Mouse (Mus musculus): ENCODE measurements around the gene Usp37.

Usp37 gene

DNA sequence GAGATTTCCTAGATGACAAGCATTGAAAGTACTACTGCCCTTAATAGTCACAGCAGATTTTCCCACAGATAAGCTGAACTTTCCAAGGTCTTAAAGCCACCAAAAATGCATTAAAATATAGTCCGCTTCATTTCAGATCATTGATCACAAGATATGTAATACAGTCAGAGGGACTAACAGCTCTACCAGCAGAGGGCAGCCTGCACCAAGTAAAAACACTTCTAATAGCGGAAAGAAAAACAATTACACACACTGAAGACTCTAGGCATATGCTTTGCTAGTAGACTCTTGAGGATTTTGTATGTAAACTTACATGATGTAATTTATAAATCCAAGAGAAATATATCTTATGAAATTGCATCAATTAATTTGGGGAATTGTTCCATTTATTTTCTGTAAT is 83.8 kb downstream of the Usp37 start:
- peak; percentile 73 for DNase-seq (ENCODE audit: low spot score)

DNA sequence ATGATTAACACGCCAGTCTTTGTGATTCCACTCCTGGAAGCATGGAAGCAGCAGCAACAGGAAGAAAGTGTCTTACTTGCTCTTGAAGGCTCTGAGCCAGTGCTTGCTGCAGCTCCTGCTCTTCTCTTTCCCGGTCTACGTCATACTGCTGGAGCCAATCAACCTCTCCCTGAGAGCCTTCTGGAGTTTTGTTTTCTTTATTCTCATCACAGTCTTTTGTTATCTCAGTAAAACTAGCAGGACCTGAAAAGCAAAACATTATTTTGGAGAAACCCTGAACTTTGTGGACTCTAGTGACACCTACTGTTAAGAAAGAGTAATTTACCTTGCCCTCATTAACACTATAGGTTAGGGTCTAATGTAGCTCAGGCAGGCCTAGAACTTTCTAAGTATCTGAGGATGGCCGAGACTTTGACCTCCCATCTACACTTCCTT is 91.5 kb downstream of the Usp37 start:
- DNase-seq (ENCODE audit: low spot score), result no peak

DNA sequence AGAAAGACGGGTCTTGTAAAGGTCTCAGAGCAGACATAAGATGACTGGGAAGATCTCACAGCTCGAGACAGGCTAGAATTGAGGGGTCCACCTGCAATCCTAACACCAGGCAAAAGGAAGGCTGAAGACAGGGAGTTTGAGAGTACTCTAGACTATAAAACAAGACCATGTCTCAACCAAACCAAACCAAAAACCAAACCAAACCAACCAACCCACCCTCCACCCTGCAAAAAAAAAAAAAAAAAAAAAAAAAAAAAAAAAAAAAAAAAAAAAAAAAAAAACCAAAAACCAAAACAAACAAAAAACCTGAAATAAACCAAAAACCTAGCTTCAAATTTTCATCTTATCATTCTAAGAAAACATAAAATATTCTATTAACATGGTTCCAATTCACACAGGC is 99.5 kb downstream of the Usp37 start:
- no peak for DNase-seq (ENCODE audit: low spot score)

DNA sequence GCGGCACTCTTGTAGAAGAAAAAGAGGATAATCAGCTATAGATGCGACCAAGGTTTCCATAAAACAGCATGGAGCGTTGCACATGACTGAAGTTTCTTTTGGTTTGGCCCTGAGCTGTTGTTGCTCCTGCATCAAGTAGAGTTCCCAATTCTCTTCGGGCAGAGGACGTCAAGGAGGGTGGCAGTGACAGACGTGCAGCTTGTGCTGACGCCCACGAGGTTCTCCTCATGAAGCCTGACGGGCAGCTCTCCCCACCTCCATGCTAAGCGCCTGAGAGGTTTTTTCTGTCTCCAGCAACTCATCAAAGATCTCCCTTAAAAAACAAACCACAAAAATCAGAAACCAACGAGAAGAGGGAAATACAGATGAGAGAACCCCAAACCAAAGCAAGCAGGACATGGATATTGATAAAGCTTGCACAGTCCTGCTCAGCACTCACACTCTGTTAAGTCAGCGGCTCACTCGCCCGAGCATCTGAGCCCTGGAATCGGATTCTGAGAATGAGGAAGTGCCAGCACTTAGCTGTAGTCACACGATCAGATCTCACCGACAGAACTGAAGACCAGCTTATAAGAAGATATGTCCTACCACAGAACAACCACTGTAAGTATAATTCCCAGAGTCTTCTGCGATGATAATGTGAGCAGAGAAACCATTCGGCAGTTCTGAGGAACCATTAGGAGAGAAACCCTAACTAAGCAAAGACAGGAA is 104.8 kb downstream of the Usp37 start:
- no peak for DNase-seq (ENCODE audit: low spot score)

DNA sequence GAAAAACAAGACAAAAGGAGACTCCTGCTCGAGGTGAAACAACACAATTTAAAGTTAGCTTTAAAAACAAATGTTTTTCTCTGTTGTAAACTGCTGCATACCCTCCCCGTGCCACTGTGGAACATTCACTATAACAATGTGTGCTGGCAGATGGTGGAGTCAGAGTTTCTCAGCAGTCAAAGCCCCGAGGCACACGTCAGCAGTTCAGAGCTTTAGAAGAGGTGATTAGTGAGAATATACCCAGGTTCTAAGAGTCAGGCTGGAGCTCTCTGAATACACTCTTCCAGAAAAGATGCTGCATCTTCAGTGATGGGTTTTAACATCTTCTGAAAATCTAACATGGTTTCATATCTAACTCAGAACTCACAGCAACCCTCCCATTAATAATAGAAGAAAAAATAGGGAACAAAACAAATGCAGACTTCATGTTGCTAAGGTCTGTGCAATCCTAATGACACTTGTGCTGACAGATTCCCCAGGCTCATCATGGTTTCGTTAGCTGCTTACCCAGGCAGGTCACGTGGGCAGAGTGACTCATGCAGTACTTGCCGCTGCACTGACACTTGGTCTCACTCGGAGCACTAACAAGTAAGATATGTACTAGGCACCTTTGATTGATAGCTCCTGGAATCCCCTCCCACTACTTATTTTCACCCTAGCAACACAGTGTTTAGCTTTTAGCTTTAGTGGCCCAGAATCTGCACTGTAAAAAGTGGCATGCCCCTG is 106.2 kb downstream of the Usp37 start:
- DNase-seq (ENCODE audit: low spot score), result peak; percentile 59

DNA sequence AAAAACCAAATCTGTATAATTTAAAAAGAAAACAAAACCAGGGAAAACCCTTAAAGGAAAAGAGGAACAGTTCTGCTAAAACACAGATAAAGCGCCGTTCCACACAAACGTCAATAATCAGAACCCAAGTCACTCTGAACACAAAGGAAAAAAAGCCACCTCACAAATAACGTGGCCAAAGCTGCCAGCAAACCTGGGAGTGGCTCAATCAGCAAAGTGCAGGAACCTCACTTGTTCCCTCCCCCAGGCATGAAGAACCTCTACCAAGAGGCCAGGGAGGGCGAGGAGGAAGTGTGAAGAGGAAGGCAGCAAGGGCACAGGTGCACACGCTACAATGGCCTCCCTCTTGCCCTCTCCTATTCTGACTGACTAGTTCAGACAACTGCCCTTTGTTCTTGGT is 108.5 kb downstream of the Usp37 start:
- DNase-seq (ENCODE audit: low spot score), result no peak

DNA sequence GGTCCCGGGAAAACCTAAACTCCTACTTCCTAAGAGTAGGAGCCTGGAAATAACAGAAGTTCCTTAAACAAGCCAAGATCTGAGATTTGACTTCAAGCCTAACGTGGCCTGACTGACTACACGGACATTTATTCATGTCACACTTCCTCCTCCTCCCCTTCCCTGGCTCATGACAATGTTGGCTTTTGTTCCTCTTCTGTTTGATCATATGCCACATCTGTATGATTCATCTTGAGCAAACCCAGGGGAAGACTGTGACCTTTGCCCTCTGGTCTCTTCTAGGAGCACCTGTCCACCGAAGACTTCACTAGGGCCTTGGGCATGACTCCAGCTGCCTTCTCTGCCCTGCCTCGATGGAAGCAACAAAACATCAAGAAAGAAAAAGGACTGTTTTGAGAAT is 109.5 kb downstream of the Usp37 start:
- no peak for DNase-seq (ENCODE audit: low spot score)

DNA sequence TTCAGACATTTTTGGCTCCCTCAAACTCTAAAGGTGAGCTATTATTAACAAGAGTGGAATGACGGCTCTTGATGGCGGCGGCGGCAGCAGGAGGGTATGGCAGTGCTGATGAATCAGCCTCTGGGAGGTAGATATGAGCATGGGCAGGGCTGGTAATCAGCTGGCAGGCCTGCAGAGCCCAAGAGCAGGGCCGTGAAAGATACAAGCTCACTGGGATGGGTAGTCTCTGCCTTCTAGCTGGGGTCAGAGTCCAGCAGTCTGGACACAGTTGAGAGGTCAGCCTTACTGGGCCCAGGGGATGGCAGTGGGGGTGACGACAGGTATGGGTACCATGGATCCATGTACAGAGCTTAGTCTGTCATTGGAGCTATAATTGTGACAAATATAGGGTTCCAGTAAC is 110.9 kb downstream of the Usp37 start:
- no peak for DNase-seq (ENCODE audit: low spot score)

DNA sequence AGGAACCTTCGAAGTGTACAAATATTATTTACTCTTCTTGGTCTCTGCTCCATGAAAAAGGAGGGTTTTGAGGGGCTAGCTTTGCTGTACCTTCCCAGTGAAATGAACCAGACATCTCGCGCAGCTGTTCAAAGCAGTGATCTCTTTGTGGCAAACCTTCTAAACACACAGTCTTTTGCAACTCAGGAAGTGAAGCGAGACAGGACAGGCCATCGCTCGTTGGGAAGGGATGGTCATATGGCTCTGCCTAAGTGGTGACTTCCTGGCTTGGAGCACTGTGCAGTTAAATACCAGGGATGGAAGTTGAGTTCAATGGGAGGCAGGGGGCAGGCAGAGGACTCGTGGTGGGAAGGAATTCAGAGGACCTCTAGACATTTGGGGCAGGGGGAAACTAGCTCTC is 118.2 kb downstream of the Usp37 start:
- no peak for DNase-seq (ENCODE audit: low spot score)

DNA sequence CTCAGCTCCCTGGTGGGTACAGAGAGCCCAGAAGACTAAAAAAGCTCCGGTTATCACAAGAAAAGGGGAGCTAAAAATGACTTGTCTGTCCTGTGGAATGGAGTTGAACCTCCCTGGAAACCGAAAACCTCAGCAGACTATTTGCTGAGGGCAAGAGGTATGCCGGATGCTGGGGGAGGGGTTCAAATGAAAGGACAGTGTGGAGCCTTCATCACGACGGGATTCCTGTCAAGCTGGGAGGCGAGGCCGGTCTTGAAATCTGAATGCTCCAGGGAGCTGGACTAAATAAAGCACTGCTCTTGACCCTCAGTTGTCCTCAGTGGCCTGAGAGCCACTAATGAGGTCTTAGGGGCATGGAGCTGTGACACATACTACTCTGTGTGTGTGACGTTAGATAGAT is 120.9 kb downstream of the Usp37 start:
- DNase-seq (ENCODE audit: low spot score), result no peak

DNA sequence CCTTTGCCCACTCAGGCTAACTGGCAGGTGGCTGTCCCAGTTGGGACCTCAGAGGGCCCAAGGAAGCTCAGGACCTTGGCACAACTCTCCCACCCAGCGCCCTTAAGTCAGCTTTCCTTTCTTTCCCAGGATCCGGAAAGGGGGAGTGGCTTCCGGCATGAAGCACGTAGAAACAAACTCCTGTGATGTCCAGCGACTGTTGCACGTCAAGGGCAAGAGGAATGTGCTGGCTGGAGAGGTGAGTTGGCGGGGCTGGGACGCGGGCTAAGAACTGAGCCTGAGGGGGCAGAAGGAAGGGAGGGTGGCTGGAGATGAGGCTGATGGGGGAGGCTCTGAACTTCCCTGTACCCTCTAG is 124.7 kb downstream of the Usp37 start:
- DNase-seq (ENCODE audit: low spot score), result no peak

DNA sequence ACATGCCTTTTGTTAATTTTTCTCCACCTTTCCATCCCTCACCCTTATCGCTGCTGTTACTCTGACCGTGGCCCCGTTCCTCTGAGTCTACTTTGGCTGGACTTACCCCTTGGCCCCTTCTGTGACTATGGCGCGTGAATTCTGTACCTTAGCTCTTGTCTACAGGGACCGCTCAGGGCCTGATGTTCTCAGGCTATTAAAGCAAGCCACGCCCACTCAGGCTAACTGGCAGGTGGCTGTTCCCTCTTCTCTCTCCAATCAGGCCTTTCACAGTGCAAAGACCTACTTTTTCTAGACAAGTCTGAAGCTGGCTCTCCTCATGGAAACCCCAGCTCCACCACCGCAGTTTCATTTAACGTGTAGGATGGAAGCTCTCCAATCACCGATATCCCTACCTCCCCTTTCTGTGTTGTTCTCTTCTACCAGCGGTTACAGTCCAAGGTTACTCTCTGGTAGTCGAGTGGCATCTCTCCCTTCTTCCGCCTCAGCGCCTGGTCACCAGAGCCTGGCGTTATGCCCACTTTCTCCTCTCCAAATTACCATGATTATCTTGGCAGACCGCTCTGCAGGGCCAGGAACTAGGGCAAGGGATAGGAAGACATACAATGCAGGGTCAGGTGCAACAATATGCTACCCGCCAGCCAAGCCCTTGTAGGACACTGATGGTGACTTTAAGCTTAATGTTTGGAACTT is 125.2 kb downstream of the Usp37 start:
- DNase-seq (ENCODE audit: low spot score), result no peak

DNA sequence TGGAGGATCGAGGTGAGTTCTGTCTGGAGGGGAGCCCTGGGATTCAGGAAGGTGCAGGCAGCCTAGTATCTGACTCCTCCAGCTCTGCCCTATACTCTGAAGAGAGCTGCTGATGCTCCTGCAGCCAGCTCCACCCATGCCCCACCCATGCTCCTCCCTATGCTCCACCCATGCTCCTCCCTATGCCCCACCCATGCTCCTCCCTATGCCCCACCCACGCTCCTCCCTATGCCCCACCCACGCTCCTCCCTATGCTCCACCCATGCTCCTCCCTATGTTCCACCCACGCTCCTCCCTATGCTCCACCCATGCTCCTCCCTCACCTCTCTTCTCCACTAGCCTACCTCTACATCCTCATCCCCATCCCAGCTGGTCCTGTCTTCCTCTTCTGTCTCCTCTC is 128.9 kb downstream of the Usp37 start:
- DNase-seq (ENCODE audit: low spot score), result no peak

DNA sequence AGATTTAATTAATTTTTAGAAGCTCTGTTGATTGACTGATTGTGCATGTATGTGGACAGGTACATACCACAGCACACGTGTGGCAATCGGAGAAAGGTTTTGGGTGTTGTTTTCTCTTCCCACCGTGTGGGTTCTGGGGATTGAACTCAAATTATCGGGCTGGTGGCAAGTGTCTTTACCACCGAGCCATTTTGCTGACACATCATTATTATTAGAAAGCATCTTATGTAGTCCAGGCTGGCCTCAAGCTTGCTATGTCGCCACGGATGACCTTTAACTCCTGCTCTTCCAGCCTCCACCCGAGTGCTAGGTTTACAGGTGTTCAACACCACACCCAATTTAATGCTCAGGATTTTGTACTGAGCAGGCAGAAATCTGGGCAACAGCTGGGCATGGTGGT is 131.4 kb downstream of the Usp37 start:
- no peak for DNase-seq (ENCODE audit: low spot score)

DNA sequence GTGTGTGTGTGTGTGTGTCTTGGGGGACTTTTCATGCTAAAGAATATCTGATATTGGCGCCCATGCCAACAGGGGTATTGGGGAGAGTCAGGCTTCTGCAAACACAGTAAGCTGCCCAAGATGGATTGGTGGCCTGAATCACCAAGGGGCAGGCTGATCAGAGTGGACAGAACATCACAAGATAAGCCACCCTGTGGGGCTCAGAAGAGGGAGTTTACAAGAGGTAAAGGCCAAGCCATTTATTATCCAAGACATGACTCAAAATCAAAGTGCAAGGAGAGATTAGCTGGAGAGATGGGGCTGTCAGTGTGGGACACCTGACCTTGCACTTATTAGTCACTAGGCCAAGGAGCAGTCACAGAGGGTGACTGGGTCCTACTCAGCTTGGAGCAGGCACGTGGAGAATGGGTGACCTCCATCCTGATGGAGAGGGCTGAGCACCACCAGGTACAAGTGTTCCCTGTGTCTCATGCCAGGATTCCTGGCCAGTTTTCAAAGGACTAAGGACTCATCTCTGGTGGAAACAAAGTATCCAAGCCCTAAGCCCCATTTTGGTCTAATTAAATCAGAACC is 132.2 kb downstream of the Usp37 start:
- no peak for DNase-seq (ENCODE audit: low spot score)

DNA sequence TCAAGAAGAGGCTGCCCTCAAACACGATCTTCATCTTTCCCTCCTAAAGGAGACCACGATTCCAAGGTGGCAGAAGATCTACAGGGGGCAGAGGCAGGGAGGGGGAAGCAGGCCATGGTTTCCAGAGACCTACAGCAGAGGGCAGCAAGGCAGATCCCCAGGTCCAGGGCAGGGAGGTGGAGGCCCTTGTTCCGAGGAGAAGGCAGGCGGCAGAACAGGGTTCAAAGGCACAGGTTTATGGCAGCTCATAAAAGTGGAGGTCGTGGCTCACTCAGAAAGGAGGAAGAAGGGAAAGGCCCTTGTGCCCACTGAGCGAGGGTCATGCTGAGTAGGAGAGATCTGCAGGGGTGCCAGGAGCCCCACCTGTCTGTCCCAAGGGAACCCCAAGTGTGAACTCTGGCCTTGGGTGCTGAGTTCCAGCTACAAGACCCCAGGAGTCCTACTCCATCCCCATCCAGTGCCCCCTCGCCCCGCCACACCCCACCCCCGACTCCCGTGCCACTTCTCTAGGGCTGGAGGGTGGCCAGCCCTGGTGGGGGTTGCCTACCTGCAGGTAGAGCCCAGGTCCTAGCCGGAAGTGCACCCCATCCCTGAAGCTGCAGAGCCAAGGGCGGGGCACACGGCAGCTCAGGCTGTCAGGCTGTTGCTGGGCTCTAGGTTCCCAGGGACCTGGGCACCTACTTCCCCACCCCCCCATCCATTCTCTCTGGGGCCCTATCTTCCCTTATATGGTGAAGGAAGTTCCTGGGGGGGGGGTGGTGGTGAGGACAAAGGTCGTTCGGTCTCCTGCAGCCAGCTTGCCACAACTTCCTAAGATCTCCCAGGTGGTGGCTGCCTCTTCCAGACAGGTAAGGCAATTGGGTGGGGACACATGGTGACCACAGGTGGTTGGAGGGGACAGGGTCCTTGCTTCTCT is 135.2 kb downstream of the Usp37 start, which contains the start of gene Vil1:
Gene Vil1 (plus strand): TSS at position 788 of the 916 bp plus-strand sequence.
- no peak for DNase-seq (ENCODE audit: low spot score)

DNA sequence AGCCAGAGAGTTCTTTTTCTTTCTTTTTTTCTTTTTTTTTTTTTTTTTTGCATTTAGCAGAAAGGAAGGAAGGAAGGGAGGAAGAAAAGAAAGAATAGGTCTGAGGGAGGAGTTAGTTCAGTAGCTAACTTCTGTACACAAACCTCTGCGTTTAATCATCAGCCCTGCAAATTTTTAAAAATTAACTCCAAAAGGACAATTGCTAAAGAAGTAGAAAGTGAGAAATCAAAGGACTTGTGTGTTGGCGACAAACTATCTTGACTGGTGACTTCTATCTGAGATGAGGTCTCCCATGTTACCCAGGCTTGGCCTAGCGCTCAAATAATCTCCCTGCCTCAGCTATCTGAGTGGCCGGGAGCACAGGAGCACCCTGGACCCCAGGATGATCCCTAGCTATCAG is 139.9 kb downstream of the Usp37 start:
- DNase-seq (ENCODE audit: low spot score), result no peak

DNA sequence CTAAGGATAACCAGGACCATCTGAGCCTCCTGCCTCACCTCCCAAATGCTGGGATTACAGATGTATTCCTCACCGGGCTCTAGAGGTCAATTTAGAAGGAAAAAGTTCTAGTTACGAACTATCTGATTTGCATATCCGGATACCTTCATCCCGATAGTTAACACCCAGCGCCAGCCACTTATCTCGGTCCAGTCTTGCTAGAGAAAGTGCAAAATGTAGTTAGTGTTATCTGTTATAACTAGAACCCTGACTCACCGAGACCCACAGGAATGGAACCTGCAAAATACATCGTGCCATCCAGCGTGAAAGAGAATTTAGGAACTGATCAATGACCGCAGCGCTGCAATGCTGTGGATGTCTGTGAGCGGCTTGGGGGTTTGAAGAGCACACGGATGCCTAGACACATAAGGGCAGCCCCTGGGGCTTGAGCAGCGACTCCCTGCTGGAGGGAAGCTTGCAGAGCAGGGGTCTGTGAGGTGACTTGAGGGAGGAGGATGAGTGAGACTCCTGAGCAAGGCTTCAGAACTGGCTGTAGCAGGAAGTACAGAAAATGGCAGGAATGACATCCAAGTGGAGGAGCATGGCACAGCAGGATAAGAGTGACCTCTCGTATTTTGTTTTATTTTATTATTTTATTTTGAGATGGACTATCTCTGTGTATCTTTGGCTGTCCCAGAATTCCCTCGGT is 142.9 kb downstream of the Usp37 start:
- DNase-seq (ENCODE audit: low spot score), result no peak

DNA sequence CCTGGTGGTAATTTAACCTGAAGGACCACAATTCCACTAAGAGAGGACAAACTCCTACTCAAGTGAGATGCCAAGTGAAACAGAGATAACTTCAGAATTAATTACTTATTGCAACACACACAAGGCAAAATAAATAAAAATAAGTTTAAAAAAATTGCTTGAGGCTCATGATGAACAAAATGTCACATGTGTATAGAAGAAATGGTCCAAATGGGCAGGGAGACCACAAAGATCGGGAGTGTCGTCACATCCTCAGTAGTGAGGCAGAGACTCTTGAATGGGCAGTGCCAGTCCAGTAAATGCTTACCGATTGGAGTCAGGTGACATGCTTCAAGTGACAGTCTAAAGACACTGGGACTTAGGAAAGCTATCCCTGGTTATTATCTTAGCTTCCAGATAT is 143.6 kb downstream of the Usp37 start:
- DNase-seq (ENCODE audit: low spot score), result no peak

DNA sequence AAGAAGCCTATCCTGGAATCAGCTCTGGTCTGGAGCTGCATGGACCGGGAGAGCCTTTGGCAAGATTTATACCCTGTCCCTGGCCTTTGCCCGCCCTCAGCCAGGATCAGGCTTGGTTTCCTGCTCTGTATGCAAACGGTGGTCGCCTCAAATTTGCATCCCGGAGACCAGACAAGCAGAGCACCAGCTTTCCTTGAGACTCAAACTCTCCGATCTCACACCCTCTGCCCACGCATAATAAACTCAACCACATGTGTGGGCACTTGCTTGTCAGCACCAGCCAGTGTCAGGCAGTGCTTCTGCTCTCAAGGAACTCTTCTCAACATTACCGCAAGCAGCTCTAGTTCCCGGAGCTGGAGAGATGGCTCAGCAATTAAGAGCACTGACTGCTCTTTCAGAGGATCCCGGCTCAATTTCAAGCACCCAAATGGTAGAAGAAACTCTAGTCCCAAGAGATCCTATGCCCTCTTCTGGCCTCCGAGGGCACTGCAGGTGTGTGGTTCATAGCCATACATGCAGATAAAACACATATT is 146.1 kb downstream of the Usp37 start:
- peak; percentile 73 for DNase-seq (ENCODE audit: low spot score)
